Mouse (Mus musculus) MEL (cell line): ENCODE measurements at regions not wholly inside any gene's neighbourhood (a gene's known extent, or its start where the extent isn't known, plus 50 kb on each side); places are given as distances from the start of the nearest gene placed in this dataset.
"Not testable (repeated sequence)": the region's sequence is repeated elsewhere in the genome, so short reads cannot be mapped to it uniquely, and the experiment has no call there.

Experiments used
- DNase-seq: peaks from one replicate; pipeline ENCODE4 v3.0.0; 2011; ENCODE audit warnings: low read depth, low spot score
- H3K27ac ChIP-seq: 2 replicates; pipeline ENCODE4 v1.5.1; 2012; ENCODE audit warnings: low read depth, mild to moderate bottlenecking, control low read depth, low read length, moderate library complexity; ENCODE audit not compliant: control insufficient read depth
- H3K27me3 ChIP-seq, 2 experiments: fragments of 150-350 bp in 1 of 2; sonication (generic) in 1 of 2; 2 replicates each; pipeline ENCODE4 v1.6.1; 2012; ENCODE audit warnings: low read length in 2 of 2, mild to moderate bottlenecking in 2 of 2, improper control_type of control experiment in 1 of 2, moderate library complexity in 1 of 2; ENCODE audit not compliant: insufficient read depth in 2 of 2, control insufficient read depth in 1 of 2
- H3K36me3 ChIP-seq, 2 experiments: 2 replicates each; pipeline ENCODE4 v1.6.1; 2012 to 2014; ENCODE audit warnings: low read length in 2 of 2, improper control_type of control experiment in 1 of 2, inconsistent platforms in 1 of 2, mild to moderate bottlenecking in 1 of 2; ENCODE audit not compliant: insufficient read depth in 2 of 2, control insufficient read depth in 1 of 2
- H3K4me1 ChIP-seq, 2 experiments: fragments of 150-350 bp in 1 of 2; sonication (generic) in 1 of 2; 2 replicates each; pipeline ENCODE4 v1.6.1; 2012; ENCODE audit warnings: low read length in 2 of 2, improper control_type of control experiment in 1 of 2, mild to moderate bottlenecking in 1 of 2; ENCODE audit not compliant: insufficient read depth in 2 of 2, control insufficient read depth in 1 of 2
- H3K4me3 ChIP-seq, 2 experiments: fragments of 150-350 bp in 1 of 2; sonication (generic) in 1 of 2; 2 replicates each; pipeline ENCODE4 v1.5.1; 2012; ENCODE audit warnings: low read depth in 2 of 2, low read length in 2 of 2, mild to moderate bottlenecking in 2 of 2, moderate library complexity in 2 of 2, control low read depth in 1 of 2, improper control_type of control experiment in 1 of 2; ENCODE audit not compliant: control insufficient read depth in 1 of 2, insufficient read depth in 1 of 2
- H3K79me2 ChIP-seq: 2 replicates; pipeline ENCODE4 v1.6.1; 2012; ENCODE audit warnings: mild to moderate bottlenecking, low read length, moderate library complexity; ENCODE audit not compliant: control insufficient read depth, poor library complexity, insufficient read depth
- H3K9ac ChIP-seq: 2 replicates; pipeline ENCODE4 v1.6.1; 2012; ENCODE audit warnings: low read depth, mild to moderate bottlenecking, control low read depth, low read length, moderate library complexity; ENCODE audit not compliant: control insufficient read depth, poor library complexity, severe bottlenecking
- H3K9me3 ChIP-seq: fragments of 150-350 bp; sonication (generic); replicated peaks from 2 replicates; pipeline ENCODE4 v1.6.1; 2012; ENCODE audit warnings: mild to moderate bottlenecking, low read length, improper control_type of control experiment, moderate library complexity; ENCODE audit not compliant: insufficient read depth
- E2F4 ChIP-seq: IDR thresholded peaks from 2 replicates; pipeline ENCODE4 v1.6.1; 2011; ENCODE audit warnings: low read depth, low read length, improper control_type of control experiment, borderline replicate concordance
- MAZ ChIP-seq: IDR thresholded peaks from 2 replicates; pipeline ENCODE4 v1.6.1; 2012; ENCODE audit warnings: low read depth, mild to moderate bottlenecking, inconsistent platforms, low read length, improper control_type of control experiment
- MXI1 ChIP-seq: IDR thresholded peaks from 2 replicates; pipeline ENCODE4 v1.6.1; 2011; ENCODE audit warnings: mild to moderate bottlenecking, low read depth, low read length, improper control_type of control experiment
- NELFE ChIP-seq: IDR thresholded peaks from 2 replicates; pipeline ENCODE4 v1.6.1; 2011; ENCODE audit warnings: low read depth, low read length, improper control_type of control experiment
- NRF1 ChIP-seq: IDR thresholded peaks from 2 replicates; pipeline ENCODE4 v1.6.1; 2014; ENCODE audit warnings: low read depth, mild to moderate bottlenecking, inconsistent platforms, low read length, improper control_type of control experiment, moderate library complexity; ENCODE audit not compliant: poor library complexity, insufficient read depth, severe bottlenecking
- POLR2A ChIP-seq, 2 experiments: IDR thresholded peaks; 2 replicates each; pipeline ENCODE4 v1.6.1; 2011 to 2012; ENCODE audit warnings: low read length in 2 of 2, mild to moderate bottlenecking in 2 of 2, control low read depth in 1 of 2, improper control_type of control experiment in 1 of 2, low read depth in 1 of 2, moderate library complexity in 1 of 2; ENCODE audit not compliant: control insufficient read depth in 1 of 2, insufficient read depth in 1 of 2, poor library complexity in 1 of 2
- RAD21 ChIP-seq: IDR thresholded peaks from 2 replicates; pipeline ENCODE4 v1.6.1; 2011; ENCODE audit warnings: mild to moderate bottlenecking, low read depth, low read length, improper control_type of control experiment
- SIN3A ChIP-seq: IDR thresholded peaks from 2 replicates; pipeline ENCODE4 v1.6.1; 2012; ENCODE audit warnings: low read length, improper control_type of control experiment, inconsistent platforms
- SMC3 ChIP-seq: IDR thresholded peaks from 2 replicates; pipeline ENCODE4 v1.6.1; 2011; ENCODE audit warnings: low read depth, low read length, improper control_type of control experiment
- TAL1 ChIP-seq: IDR thresholded peaks from 2 replicates; pipeline ENCODE4 v1.6.1; 2012; ENCODE audit warnings: mild to moderate bottlenecking, inconsistent platforms, low read length, moderate library complexity, mixed read lengths
- TBP ChIP-seq: IDR thresholded peaks from 2 replicates; pipeline ENCODE4 v1.8.0; 2011; ENCODE audit warnings: low read depth, low read length, improper control_type of control experiment
- TCF12 ChIP-seq: IDR thresholded peaks from 2 replicates; pipeline ENCODE4 v1.6.1; 2014; ENCODE audit warnings: low read depth, mild to moderate bottlenecking, inconsistent platforms, low read length, improper control_type of control experiment, moderate library complexity
- UBTF ChIP-seq: IDR thresholded peaks from 2 replicates; pipeline ENCODE4 v1.6.1; 2012; ENCODE audit warnings: low read depth, mild to moderate bottlenecking, inconsistent platforms, low read length, improper control_type of control experiment, moderate library complexity, borderline replicate concordance; ENCODE audit not compliant: insufficient read depth
- ZKSCAN1 ChIP-seq: IDR thresholded peaks from 2 replicates; pipeline ENCODE4 v1.6.1; 2012; ENCODE audit warnings: low read depth, mild to moderate bottlenecking, inconsistent platforms, low read length, improper control_type of control experiment, moderate library complexity

DNA sequence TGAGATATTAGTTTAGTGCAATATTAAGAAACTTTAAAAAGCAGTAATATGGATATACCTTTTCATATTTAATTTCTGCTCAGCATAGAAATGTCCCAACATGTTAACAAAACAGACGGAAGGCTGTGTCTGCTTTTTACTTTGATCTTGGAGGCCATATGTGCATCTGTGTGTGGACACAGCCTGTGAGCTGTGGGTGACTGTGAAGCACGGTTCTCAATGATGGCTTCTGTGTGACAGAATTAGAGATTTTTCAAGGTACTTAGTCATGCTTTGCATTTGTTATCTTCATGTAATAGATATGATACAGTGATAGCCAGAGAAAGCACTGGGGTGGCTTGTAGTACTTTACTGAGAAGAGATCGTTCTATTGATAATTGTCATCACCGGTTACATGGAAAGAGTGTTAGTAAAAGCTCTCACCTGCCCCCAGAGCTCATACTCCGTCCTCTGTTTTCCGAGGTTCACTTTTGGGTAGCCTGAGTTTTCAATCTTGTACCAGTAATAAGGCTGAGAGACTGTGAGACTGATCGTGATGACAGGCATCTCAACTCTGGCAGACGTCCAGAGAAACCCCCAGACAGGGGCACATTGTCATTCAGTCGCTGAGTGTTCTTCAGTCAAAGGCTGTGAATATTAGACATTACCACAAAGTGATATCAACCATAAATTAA lies 232.7 kb downstream of the Cd109 start:
- Histone ChIP-seq H3K36me3 (no peaks in the 10 kb centered on the region), H3K27me3 (no peaks in the 10 kb centered on the region), H3K79me2 (no peaks in the 10 kb centered on the region), H3K4me3 (no peak overlapping the region), H3K27ac (no peak overlapping the region), H3K9me3 (no peaks in the 10 kb centered on the region), H3K9ac (no peak overlapping the region), H3K4me1 (no peaks in the 10 kb centered on the region)
- TF ChIP-seq TCF12 (no peak), MAZ (no peak), NRF1 (no peak), RAD21 (no peak), POLR2A (IDR thresholded peaks at IDR 0.05; ENCODE audit: control insufficient read depth in 1 of 2, insufficient read depth in 1 of 2, low read depth in 1 of 2, low read length in 2 of 2, poor library complexity in 1 of 2) (no peak), ZKSCAN1 (no peak), UBTF (no peak), SIN3A (no peak), SMC3 (no peak)
- DNase-seq, result no peak

GRCm38 (mm10) chr9:78848564-78848893 lies 233.2 kb downstream of the Cd109 start:
- not testable (repeated sequence) for H3K79me2 ChIP-seq

DNA sequence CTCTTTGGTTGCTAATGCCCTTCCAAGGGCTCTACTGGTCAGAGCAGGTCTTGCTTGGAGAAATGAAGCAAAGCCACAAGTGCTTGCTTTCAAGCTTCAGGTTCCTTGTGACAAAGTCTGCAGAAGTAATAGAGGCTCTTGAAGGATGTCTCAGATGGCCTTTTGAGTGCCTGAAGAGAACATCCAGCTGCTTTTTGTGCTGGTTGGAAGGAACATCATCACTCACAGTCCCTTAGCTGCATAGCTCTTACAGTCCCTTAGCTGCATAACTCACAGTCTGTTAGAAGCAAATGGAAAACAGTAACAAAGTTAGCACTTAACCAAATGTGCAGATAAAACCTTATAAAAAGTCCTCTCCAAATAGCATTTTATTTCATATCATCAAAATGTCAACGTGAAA lies 241.6 kb downstream of the Cd109 start:
- DNase-seq, result no peak
- no peak overlapping the region for H3K4me3 ChIP-seq
- H3K36me3 ChIP-seq, result no peaks in the 10 kb centered on the region
- no peak overlapping the region for H3K9ac ChIP-seq
- H3K9me3 ChIP-seq, result no peaks in the 10 kb centered on the region
- H3K4me1 ChIP-seq, result no peaks in the 10 kb centered on the region
- no peak overlapping the region for H3K27ac ChIP-seq
- TF ChIP-seq E2F4 (no peak), TAL1 (no peak), TBP (no peak), NELFE (no peak), MXI1 (no peak), ZKSCAN1 (no peak)
- H3K27me3 ChIP-seq, result no peaks in the 10 kb centered on the region
- no peaks in the 10 kb centered on the region for H3K79me2 ChIP-seq

More at GRCm38 (mm10) chr9:78848564-78848893, 233.2 kb downstream of the Cd109 start:
- not testable (repeated sequence) for H3K4me1 ChIP-seq, H3K9me3 ChIP-seq, H3K4me3 ChIP-seq, H3K36me3 ChIP-seq, H3K27me3 ChIP-seq, H3K27ac ChIP-seq, DNase-seq, H3K9ac ChIP-seq
